Mouse (Mus musculus) heart, adult 2 months (tissue): ENCODE measurements around the gene H2al1j. TPM values are rescaled to one million over a fixed set of nuclear protein-coding genes. Genes with fewer than 3 reads are reported as not detected.
"Not testable (repeated sequence)": the region's sequence is repeated elsewhere in the genome, so short reads cannot be mapped to it uniquely, and the experiment has no call there.

Experiments used
- DNase-seq, 2 experiments: peaks; one replicate each; pipeline ENCODE4 v3.0.0; 2021
- H3K27ac ChIP-seq: fragments of 200-600 bp; 2 replicates; pipeline ENCODE4 v1.8.1; 2022
- H3K27me3 ChIP-seq: fragments of 200-500 bp; 2 replicates; pipeline ENCODE4 v1.6.1; 2012; ENCODE audit warnings: mild to moderate bottlenecking, low read length, inconsistent platforms, mixed read lengths; ENCODE audit not compliant: control insufficient read depth, insufficient read depth
- H3K36me3 ChIP-seq: fragments of 200-500 bp; 2 replicates; pipeline ENCODE4 v1.6.1; 2012; ENCODE audit warnings: low read length, inconsistent platforms; ENCODE audit not compliant: control insufficient read depth, insufficient read depth
- H3K4me1 ChIP-seq: fragments of 200-500 bp; 2 replicates; pipeline ENCODE4 v1.6.1; 2011; ENCODE audit warnings: low read length; ENCODE audit not compliant: control insufficient read depth, insufficient read depth
- H3K4me3 ChIP-seq: fragments of 200-600 bp; 2 replicates; pipeline ENCODE4 v1.8.1; 2022
- H3K79me2 ChIP-seq: fragments of 200-500 bp; replicated peaks from 2 replicates; pipeline ENCODE4 v1.6.1; 2012; ENCODE audit warnings: mild to moderate bottlenecking, inconsistent platforms, low read length, moderate library complexity, mixed read lengths; ENCODE audit not compliant: control insufficient read depth, insufficient read depth
- H3K9ac ChIP-seq: fragments of 200-500 bp; 2 replicates; pipeline ENCODE4 v1.6.1; 2012; ENCODE audit warnings: low read depth, mild to moderate bottlenecking, control low read depth, inconsistent platforms, low read length, mixed read lengths
- CTCF ChIP-seq: fragments of 200-600 bp; IDR thresholded peaks from 2 replicates; pipeline ENCODE4 v1.8.1; 2022; ENCODE audit warnings: antibody characterized with exemption, mild to moderate bottlenecking, moderate library complexity
- EP300 ChIP-seq: fragments of 200-500 bp; IDR thresholded peaks from 2 replicates; pipeline ENCODE4 v1.6.1; 2011; ENCODE audit warnings: low read depth, low read length, control low read depth; ENCODE audit not compliant: insufficient read depth
- POLR2A ChIP-seq: fragments of 200-500 bp; IDR thresholded peaks from 2 replicates; pipeline ENCODE4 v1.6.1; 2011; ENCODE audit warnings: mild to moderate bottlenecking, low read depth, low read length, control low read depth; ENCODE audit not compliant: insufficient read depth
- WGBS: fragments of 180-500 bp; shearing (Covaris S2); methylation state at CpG from one replicate; pipeline ENCODE4 v1.1.7; 2018; 5-methylcytosine and 5-hydroxymethylcytosine counted together
- intact Hi-C: fragments of 180-260 bp; cut with DNase I; formaldehyde crosslinking; loops from one replicate; pipeline ENCODE4 v1.15.1; 2025
- polyA plus RNA-seq: library from polyadenylated mRNA; depleted of rRNA; stranded (reverse); fragments of >200 nt; gene quantifications from 2 replicates; pipeline ENCODE4 v1.2.3, GENCODE M21; 2012
- total RNA-seq, 2 experiments: library from RNA; stranded (reverse); gene quantifications; 2 replicates each; pipeline ENCODE4 v1.2.3; 2021

The H2al1j gene
- total and polyA plus RNA-seq, 3 experiments: not detected

DNA sequence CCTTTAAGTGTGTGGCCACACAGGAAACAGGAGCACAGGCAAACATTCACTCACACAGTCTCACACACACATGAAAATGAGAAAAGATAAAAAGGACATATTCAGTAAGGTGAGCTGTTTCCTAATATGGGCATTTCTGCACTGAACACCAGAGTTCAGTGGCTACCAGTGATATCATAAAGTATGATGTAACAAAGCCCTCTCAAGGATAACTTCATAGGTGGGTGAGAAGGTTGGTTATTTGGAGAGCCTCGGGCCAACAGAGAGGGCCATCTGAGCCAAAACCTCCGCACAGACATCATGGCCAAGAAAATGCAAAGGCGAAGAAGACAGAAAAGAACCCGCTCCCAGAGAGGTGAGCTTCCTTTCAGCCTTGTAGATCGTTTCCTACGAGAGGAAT is 12.8 kb upstream of the H2al1j start, which contains the start of gene H2al1f:
Gene H2al1f (plus strand): TSS at position 301 of the 400 bp plus-strand sequence.
- WGBS: no CpG with 5 or more reads among the region's 6 CpGs

DNA sequence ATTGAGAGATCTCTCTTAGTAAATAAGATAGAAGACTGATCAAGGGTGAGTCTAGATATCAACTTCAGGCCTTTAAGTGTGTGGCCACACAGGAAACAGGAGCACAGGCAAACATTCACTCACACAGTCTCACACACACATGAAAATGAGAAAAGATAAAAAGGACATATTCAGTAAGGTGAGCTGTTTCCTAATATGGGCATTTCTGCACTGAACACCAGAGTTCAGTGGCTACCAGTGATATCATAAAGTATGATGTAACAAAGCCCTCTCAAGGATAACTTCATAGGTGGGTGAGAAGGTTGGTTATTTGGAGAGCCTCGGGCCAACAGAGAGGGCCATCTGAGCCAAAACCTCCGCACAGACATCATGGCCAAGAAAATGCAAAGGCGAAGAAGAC is 9.7 kb upstream of the H2al1j start, which contains the start of gene H2al1g:
Gene H2al1g (plus strand): TSS at position 301 of the 400 bp plus-strand sequence.
- H3K79me2 ChIP-seq, H3K36me3 ChIP-seq, H3K4me1 ChIP-seq, H3K9ac ChIP-seq, DNase-seq, H3K4me3 ChIP-seq, intact Hi-C loops, H3K27ac ChIP-seq, H3K27me3 ChIP-seq: not testable (repeated sequence)
- no CpG with 5 or more reads among the region's 3 CpGs for WGBS

More for the DNA sequence above, 12.8 kb upstream of the H2al1j start, which contains the start of gene H2al1f:
- H3K9ac ChIP-seq, H3K4me3 ChIP-seq, H3K27me3 ChIP-seq, H3K79me2 ChIP-seq, H3K4me1 ChIP-seq, intact Hi-C loops, H3K27ac ChIP-seq, H3K36me3 ChIP-seq, DNase-seq: not testable (repeated sequence)

DNA sequence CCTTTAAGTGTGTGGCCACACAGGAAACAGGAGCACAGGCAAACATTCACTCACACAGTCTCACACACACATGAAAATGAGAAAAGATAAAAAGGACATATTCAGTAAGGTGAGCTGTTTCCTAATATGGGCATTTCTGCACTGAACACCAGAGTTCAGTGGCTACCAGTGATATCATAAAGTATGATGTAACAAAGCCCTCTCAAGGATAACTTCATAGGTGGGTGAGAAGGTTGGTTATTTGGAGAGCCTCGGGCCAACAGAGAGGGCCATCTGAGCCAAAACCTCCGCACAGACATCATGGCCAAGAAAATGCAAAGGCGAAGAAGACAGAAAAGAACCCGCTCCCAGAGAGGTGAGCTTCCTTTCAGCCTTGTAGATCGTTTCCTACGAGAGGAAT is 6.4 kb upstream of the H2al1j start, which contains the start of gene H2al1h:
Gene H2al1h (plus strand): TSS at position 301 of the 400 bp plus-strand sequence.
- DNase-seq, H3K4me1 ChIP-seq, H3K4me3 ChIP-seq, H3K9ac ChIP-seq, H3K79me2 ChIP-seq, H3K27me3 ChIP-seq, intact Hi-C loops, H3K36me3 ChIP-seq, H3K27ac ChIP-seq: not testable (repeated sequence)
- WGBS: no CpG with 5 or more reads among the region's 6 CpGs

DNA sequence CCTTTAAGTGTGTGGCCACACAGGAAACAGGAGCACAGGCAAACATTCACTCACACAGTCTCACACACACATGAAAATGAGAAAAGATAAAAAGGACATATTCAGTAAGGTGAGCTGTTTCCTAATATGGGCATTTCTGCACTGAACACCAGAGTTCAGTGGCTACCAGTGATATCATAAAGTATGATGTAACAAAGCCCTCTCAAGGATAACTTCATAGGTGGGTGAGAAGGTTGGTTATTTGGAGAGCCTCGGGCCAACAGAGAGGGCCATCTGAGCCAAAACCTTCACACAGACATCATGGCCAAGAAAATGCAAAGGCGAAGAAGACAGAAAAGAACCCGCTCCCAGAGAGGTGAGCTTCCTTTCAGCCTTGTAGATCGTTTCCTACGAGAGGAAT is 3.3 kb upstream of the H2al1j start, which contains the start of gene H2al1i:
Gene H2al1i (plus strand): TSS at position 301 of the 400 bp plus-strand sequence.
- H3K27ac ChIP-seq, DNase-seq, H3K4me1 ChIP-seq, H3K27me3 ChIP-seq, H3K79me2 ChIP-seq, H3K4me3 ChIP-seq, intact Hi-C loops, H3K36me3 ChIP-seq, H3K9ac ChIP-seq: not testable (repeated sequence)
- 60% methylated on average over 1 of the region's 5 CpGs for WGBS

DNA sequence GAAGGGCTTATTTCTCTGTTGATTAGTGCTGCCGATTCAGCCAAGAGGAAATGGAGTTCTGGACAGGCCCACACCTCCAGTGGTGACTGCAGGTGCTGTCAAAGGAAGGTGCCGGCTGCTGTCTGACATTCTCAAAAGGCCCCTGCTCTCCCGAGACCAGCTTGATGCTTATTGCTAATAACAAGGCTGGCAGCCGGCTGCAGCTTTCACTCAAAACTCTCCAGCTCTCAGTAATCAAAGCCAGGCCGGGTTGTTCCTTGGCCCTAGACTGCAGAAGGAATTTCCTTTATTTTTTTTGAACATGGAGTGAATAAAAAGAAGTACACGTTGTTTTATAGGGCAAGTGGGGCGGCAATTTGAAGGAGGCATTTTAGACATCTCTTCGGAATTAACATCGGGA is 18.1 kb downstream of the H2al1j start:
- H3K27me3 ChIP-seq: no peaks in the 10 kb centered on the region
- no peaks in the 10 kb centered on the region for H3K4me1 ChIP-seq
- H3K9ac ChIP-seq: no peak overlapping the region
- DNase-seq: peak; percentile 11 to 22
- no peak overlapping the region for H3K27ac ChIP-seq
- no peaks in the 10 kb centered on the region for H3K36me3 ChIP-seq
- no peak for TF ChIP-seq EP300
- no peak for TF ChIP-seq CTCF
- intact Hi-C loops: no loop called here
- no peaks in the 10 kb centered on the region for H3K79me2 ChIP-seq
- 53% methylated on average over 9 of the region's 9 CpGs for WGBS
- no peak overlapping the region for H3K4me3 ChIP-seq

DNA sequence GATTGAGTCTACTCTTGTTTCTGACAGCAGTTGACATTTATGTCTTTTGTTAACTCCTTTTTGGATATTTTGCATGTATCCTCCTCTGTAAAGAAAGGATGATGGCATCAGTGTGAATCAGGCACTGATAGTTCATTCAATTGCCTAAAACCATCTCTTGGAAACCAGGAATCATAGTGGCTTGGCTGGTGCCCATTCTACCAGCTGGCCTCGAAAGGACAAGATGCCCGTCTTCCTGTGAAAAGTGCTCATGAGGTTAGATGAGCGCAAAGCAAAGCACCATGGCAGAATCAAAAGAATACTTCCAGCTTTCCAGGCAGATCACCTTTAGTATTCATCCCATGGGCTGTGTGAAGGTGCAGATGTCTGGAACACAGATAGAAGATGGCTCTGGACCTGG is 19.1 kb downstream of the H2al1j start:
- intact Hi-C loops: no loop called here
- no peaks in the 10 kb centered on the region for H3K4me1 ChIP-seq
- H3K9ac ChIP-seq: no peak overlapping the region
- no peak overlapping the region for H3K27ac ChIP-seq
- TF ChIP-seq POLR2A (no peak), CTCF (no peak), EP300 (no peak)
- WGBS: 91% methylated on average over 3 of the region's 3 CpGs
- H3K79me2 ChIP-seq: no peaks in the 10 kb centered on the region
- H3K27me3 ChIP-seq: no peaks in the 10 kb centered on the region
- no peak overlapping the region for H3K4me3 ChIP-seq
- H3K36me3 ChIP-seq: no peaks in the 10 kb centered on the region
- no peak for DNase-seq

DNA sequence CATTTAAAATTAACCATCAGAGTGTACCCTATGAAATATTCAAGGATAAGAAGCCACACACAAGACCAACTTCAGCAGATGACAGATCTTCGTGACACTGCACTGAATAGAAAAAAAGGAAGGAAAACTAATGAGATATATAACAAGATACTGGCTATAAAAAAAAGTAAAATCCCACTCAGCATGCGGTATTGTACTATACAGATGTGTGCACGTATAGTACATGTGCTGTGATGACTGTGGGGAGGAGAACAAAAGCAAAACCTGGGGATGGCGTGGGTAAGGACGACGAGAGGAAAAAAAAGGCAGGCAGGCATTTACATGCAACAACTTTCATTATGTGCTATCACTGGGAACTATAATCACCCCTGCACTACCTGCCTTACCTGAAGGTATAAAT is 33.2 kb downstream of the H2al1j start:
- Histone ChIP-seq H3K36me3 (no peaks in the 10 kb centered on the region), H3K79me2 (no peaks in the 10 kb centered on the region), H3K27ac (no peak overlapping the region), H3K9ac (no peak overlapping the region), H3K4me3 (no peak overlapping the region), H3K4me1 (no peaks in the 10 kb centered on the region), H3K27me3 (no peaks in the 10 kb centered on the region)
- intact Hi-C loops: no loop called here
- DNase-seq: no peak
- WGBS: 81% methylated on average over 6 of the region's 6 CpGs
- no peak for TF ChIP-seq POLR2A
- TF ChIP-seq CTCF: no peak
- no peak for TF ChIP-seq EP300
